ENCODE assay signal across 30 mouse cellular contexts in genomic region chr1:162628326-162628725, GRCm38 (mm10). TPM values are rescaled to one million over a fixed set of nuclear protein-coding genes. Genes with fewer than 3 reads are reported as not detected.
"Had no signal": no experiment of that assay in that cellular context is flagged by ENCODE, and none has a peak within 500 bp of the region (broad histone marks: within the 10 kb centered on the region; RNA-seq: fewer than 3 reads in every experiment).

No protein-coding gene starts in this region.

RNA-seq across cellular contexts. Expression of gene Myoc, which starts 10.6 kb away (rescaled TPM):
- polyA plus RNA-seq: limb, embryonic 10.5 days; limb, embryonic 11.5 days; limb, embryonic 12.5 days; liver, adult 2 months; liver, embryonic 11.5 days; liver, embryonic 12.5 days; liver, embryonic 13.5 days; liver, embryonic 15.5 days; liver, embryonic 16.5 days; liver, postnatal 0 days; lung, embryonic 14.5 days; lung, embryonic 15.5 days; macrophage; midbrain, embryonic 10.5 days; midbrain, embryonic 11.5 days; midbrain, embryonic 12.5 days; midbrain, embryonic 13.5 days; midbrain, embryonic 15.5 days; midbrain, embryonic 16.5 days; myocyte; neural tube, embryonic 11.5 days had no signal

RNA-seq across cellular contexts. Expression of gene Myocos, which starts 29.7 kb away (rescaled TPM):
- polyA plus RNA-seq: limb, embryonic 10.5 days; limb, embryonic 11.5 days; limb, embryonic 12.5 days; limb, embryonic 13.5 days; limb, embryonic 14.5 days; limb, embryonic 15.5 days; liver, adult 2 months; liver, embryonic 11.5 days; liver, embryonic 12.5 days; liver, embryonic 13.5 days; liver, embryonic 14.5 days; liver, embryonic 15.5 days; liver, embryonic 16.5 days; liver, postnatal 0 days; lung, adult 2 months; lung, embryonic 14.5 days; lung, embryonic 15.5 days; lung, embryonic 16.5 days; lung, postnatal 0 days; macrophage; midbrain, embryonic 10.5 days; midbrain, embryonic 11.5 days; midbrain, embryonic 12.5 days; midbrain, embryonic 13.5 days; midbrain, embryonic 14.5 days; midbrain, embryonic 15.5 days; midbrain, embryonic 16.5 days; midbrain, postnatal 0 days; myocyte; neural tube, embryonic 11.5 days had no signal
